Mouse (Mus musculus): ENCODE data around the gene Mep1a. TPM values are rescaled to one million over a fixed set of nuclear protein-coding genes. Genes with fewer than 3 reads are reported as not detected.

The Mep1a gene
- polyA plus RNA-seq, 2 experiments: 0.02 to 0.04 TPM

- no peak overlapping the region for H3K4me2 ChIP-seq (ENCODE audit: low read depth)
- no peaks in the 10 kb centered on the region for H3K36me3 ChIP-seq (replicated peaks; ENCODE audit: control insufficient read depth, insufficient read depth, low read depth)
- TF ChIP-seq EP300 (IDR thresholded peaks at IDR 0.05; ENCODE audit: low read depth): no peak
- no peak for TF ChIP-seq CTCF (IDR thresholded peaks at IDR 0.05; ENCODE audit: low read depth)
- DNase-seq (ENCODE audit: low read depth in 3 of 3, low spot score in 3 of 3) (no peak), ATAC-seq (ENCODE audit: insufficient read depth) (no peak)
- no peak overlapping the region for H3K4me3 ChIP-seq (ENCODE audit: insufficient read depth in 1 of 2, low read depth in 2 of 2, low read length in 2 of 2)
- no peaks in the 10 kb centered on the region for H3K4me1 ChIP-seq (replicated peaks; ENCODE audit: control insufficient read depth in 2 of 2, insufficient read depth in 2 of 2, low read length in 1 of 2)
- H3K9me3 ChIP-seq (ENCODE audit: control insufficient read depth, low read length): no peaks in the 10 kb centered on the region
- 66% methylated on average over 3 of the region's 3 CpGs for WGBS (ENCODE audit: insufficient replicate concordance)
- no peak overlapping the region for H3K27ac ChIP-seq
- H3K27me3 ChIP-seq (ENCODE audit: control insufficient read depth, insufficient read depth, low read length): no peaks in the 10 kb centered on the region
- H3K9ac ChIP-seq (replicated peaks): no peak overlapping the region
Observed at GRCm38 (mm10) chr17:43485982-43486381, 16.6 kb downstream of the Mep1a start.

- Histone ChIP-seq H3K4me3 (ENCODE audit: insufficient read depth in 1 of 2, low read depth in 2 of 2, low read length in 2 of 2) (no peak overlapping the region), H3K4me2 (ENCODE audit: low read depth) (no peak overlapping the region), H3K36me3 (replicated peaks; ENCODE audit: control insufficient read depth, insufficient read depth, low read depth) (no peaks in the 10 kb centered on the region), H3K9ac (replicated peaks) (no peak overlapping the region), H3K27ac (no peak overlapping the region), H3K27me3 (ENCODE audit: control insufficient read depth, insufficient read depth, low read length) (no peaks in the 10 kb centered on the region), H3K4me1 (replicated peaks; ENCODE audit: control insufficient read depth in 2 of 2, insufficient read depth in 2 of 2, low read length in 1 of 2) (no peaks in the 10 kb centered on the region), H3K9me3 (ENCODE audit: control insufficient read depth, low read length) (no peaks in the 10 kb centered on the region)
- ATAC-seq (ENCODE audit: insufficient read depth): no peak
- DNase-seq (ENCODE audit: low read depth in 3 of 3, low spot score in 3 of 3): no peak
- no peak for TF ChIP-seq CTCF (IDR thresholded peaks at IDR 0.05; ENCODE audit: low read depth)
- TF ChIP-seq EP300 (IDR thresholded peaks at IDR 0.05; ENCODE audit: low read depth): no peak
Observed at GRCm38 (mm10) chr17:43477621-43478020, 25.0 kb downstream of the Mep1a start.

GRCm38 (mm10) chr17:43474775-43475174, 27.8 kb downstream of the Mep1a start:
- Histone ChIP-seq H3K4me1 (replicated peaks; ENCODE audit: control insufficient read depth in 2 of 2, insufficient read depth in 2 of 2, low read length in 1 of 2) (no peaks in the 10 kb centered on the region), H3K9me3 (ENCODE audit: control insufficient read depth, low read length) (no peaks in the 10 kb centered on the region), H3K9ac (replicated peaks) (no peak overlapping the region), H3K27me3 (ENCODE audit: control insufficient read depth, insufficient read depth, low read length) (no peaks in the 10 kb centered on the region), H3K4me3 (ENCODE audit: insufficient read depth in 1 of 2, low read depth in 2 of 2, low read length in 2 of 2) (no peak overlapping the region), H3K4me2 (ENCODE audit: low read depth) (no peak overlapping the region), H3K36me3 (replicated peaks; ENCODE audit: control insufficient read depth, insufficient read depth, low read depth) (no peaks in the 10 kb centered on the region), H3K27ac (no peak overlapping the region)
- DNase-seq (ENCODE audit: low read depth in 3 of 3, low spot score in 3 of 3) (no peak), ATAC-seq (ENCODE audit: insufficient read depth) (no peak)
- TF ChIP-seq CTCF (IDR thresholded peaks at IDR 0.05; ENCODE audit: low read depth) (no peak), EP300 (IDR thresholded peaks at IDR 0.05; ENCODE audit: low read depth) (no peak)
- 73% methylated on average over 16 of the region's 16 CpGs for WGBS (ENCODE audit: insufficient replicate concordance)

- Histone ChIP-seq H3K27me3 (ENCODE audit: control insufficient read depth, insufficient read depth, low read length) (no peaks in the 10 kb centered on the region), H3K9me3 (ENCODE audit: control insufficient read depth, low read length) (no peaks in the 10 kb centered on the region), H3K36me3 (replicated peaks; ENCODE audit: control insufficient read depth, insufficient read depth, low read depth) (no peaks in the 10 kb centered on the region), H3K4me3 (ENCODE audit: insufficient read depth in 1 of 2, low read depth in 2 of 2, low read length in 2 of 2) (no peak overlapping the region), H3K4me1 (replicated peaks; ENCODE audit: control insufficient read depth in 2 of 2, insufficient read depth in 2 of 2, low read length in 1 of 2) (no peaks in the 10 kb centered on the region), H3K4me2 (ENCODE audit: low read depth) (no peak overlapping the region), H3K9ac (replicated peaks) (no peak overlapping the region), H3K27ac (no peak overlapping the region)
- WGBS (ENCODE audit: insufficient replicate concordance): 64% methylated on average over 4 of the region's 4 CpGs
- DNase-seq (ENCODE audit: low read depth in 3 of 3, low spot score in 3 of 3) (peak in 1 of 3 experiments; percentile 9), ATAC-seq (ENCODE audit: insufficient read depth) (no peak)
- TF ChIP-seq CTCF (IDR thresholded peaks at IDR 0.05; ENCODE audit: low read depth): no peak
- no peak for TF ChIP-seq EP300 (IDR thresholded peaks at IDR 0.05; ENCODE audit: low read depth)
Observed at GRCm38 (mm10) chr17:43472558-43472957, 30.1 kb downstream of the Mep1a start.

GRCm38 (mm10) chr17:43470039-43470438, 32.6 kb downstream of the Mep1a start:
- no peaks in the 10 kb centered on the region for H3K4me1 ChIP-seq (replicated peaks; ENCODE audit: control insufficient read depth in 2 of 2, insufficient read depth in 2 of 2, low read length in 1 of 2)
- H3K36me3 ChIP-seq (replicated peaks; ENCODE audit: control insufficient read depth, insufficient read depth, low read depth): no peaks in the 10 kb centered on the region
- no peaks in the 10 kb centered on the region for H3K9me3 ChIP-seq (ENCODE audit: control insufficient read depth, low read length)
- H3K4me3 ChIP-seq (ENCODE audit: insufficient read depth in 1 of 2, low read depth in 2 of 2, low read length in 2 of 2): no peak overlapping the region
- TF ChIP-seq CTCF (IDR thresholded peaks at IDR 0.05; ENCODE audit: low read depth): no peak
- no peak for TF ChIP-seq EP300 (IDR thresholded peaks at IDR 0.05; ENCODE audit: low read depth)
- DNase-seq (ENCODE audit: low read depth in 3 of 3, low spot score in 3 of 3) (no peak), ATAC-seq (ENCODE audit: insufficient read depth) (no peak)
- H3K9ac ChIP-seq (replicated peaks): no peak overlapping the region
- 12% methylated on average over 3 of the region's 3 CpGs for whole genome bisulfite sequencing (ENCODE audit: insufficient replicate concordance)
- no peaks in the 10 kb centered on the region for H3K27me3 ChIP-seq (ENCODE audit: control insufficient read depth, insufficient read depth, low read length)
- H3K4me2 ChIP-seq (ENCODE audit: low read depth): no peak overlapping the region
- H3K27ac ChIP-seq: no peak overlapping the region

Data from liver, embryonic 14.5 days (tissue).